8 mouse cellular contexts compared by ENCODE assay signal in genomic region chr6:114916715-114916992, GRCm38 (mm10). TPM values are rescaled to one million over a fixed set of nuclear protein-coding genes. Genes with fewer than 3 reads are reported as not detected.
DNase-seq lines count a peak whose midpoint lies in the region; ATAC-seq and TF ChIP-seq lines count a peak whose summit lies in the region.

No protein-coding gene starts in this region.

- 4% methylated on average over 5 of the region's 5 CpGs for WGBS in lung, adult 2 months
- WGBS in heart, embryonic 13.5 days: 13% methylated on average over 5 of the region's 5 CpGs
- WGBS in liver, embryonic 14.5 days (ENCODE audit: insufficient replicate concordance): 9% methylated on average over 5 of the region's 5 CpGs
- WGBS in small intestine, adult 2 months: 2% methylated on average over 5 of the region's 5 CpGs

- intact Hi-C loops in left cerebral cortex, postnatal 10 days (cut with DNase I): loop anchor here (5.0 kb wide), 1 partner anchor 39 kb away; no protein-coding TSS in a partner anchor

- no peak for ATAC-seq in heart, embryonic 13.5 days (ENCODE audit: extremely low read depth, insufficient number of reproducible peaks, low FRiP score, low TSS enrichment)
- ATAC-seq in liver, embryonic 14.5 days (ENCODE audit: insufficient read depth): no peak

- no peak for TF ChIP-seq POLR2A in lung, adult 2 months (IDR thresholded peaks at IDR 0.05; ENCODE audit: borderline replicate concordance, extremely low read depth, low read depth, low read length)
- no peak for TF ChIP-seq POLR2A in small intestine, adult 2 months (IDR thresholded peaks at IDR 0.05; ENCODE audit: low read depth, low read length)

- H3K4me2 ChIP-seq in heart, embryonic 13.5 days: peak overlapping the region; percentile 84
- H3K4me2 ChIP-seq in liver, embryonic 14.5 days (ENCODE audit: low read depth): peak overlapping the region; percentile 37

- 0 out of 2 replicates have a peak, but pooled peaks cover 3% of the 10 kb centered on the region for H3K36me3 ChIP-seq in heart, embryonic 13.5 days
- H3K36me3 ChIP-seq in liver, embryonic 14.5 days (replicated peaks; ENCODE audit: control insufficient read depth, insufficient read depth, low read depth): no peaks in the 10 kb centered on the region
- H3K36me3 ChIP-seq in small intestine, adult 2 months (ENCODE audit: control insufficient read depth, insufficient read depth, low read length): no peaks in the 10 kb centered on the region

- no peak overlapping the region for H3K4me3 ChIP-seq in lung, adult 2 months (replicated peaks; ENCODE audit: extremely low read depth, low read depth, low read length)
- H3K4me3 ChIP-seq in heart, embryonic 13.5 days: peak overlapping the region; percentile 76
- no peak overlapping the region for H3K4me3 ChIP-seq in liver, embryonic 14.5 days (ENCODE audit: insufficient read depth in 1 of 2, low read depth in 2 of 2, low read length in 2 of 2)
- peak overlapping the region; percentile 7; the same call in 1 of the 2 replicates for H3K4me3 ChIP-seq in small intestine, adult 2 months (ENCODE audit: low read depth, low read length)

- H3K4me1 ChIP-seq in lung, adult 2 months (ENCODE audit: control insufficient read depth, insufficient read depth, low read length): peaks cover 51% of the 10 kb centered on the region
- peaks cover 80% of the 10 kb centered on the region for H3K4me1 ChIP-seq in heart, embryonic 13.5 days
- peaks cover 10 to 41% of the 10 kb centered on the region in 2 experiments for H3K4me1 ChIP-seq in liver, embryonic 14.5 days (replicated peaks; ENCODE audit: control insufficient read depth in 2 of 2, insufficient read depth in 2 of 2, low read length in 1 of 2)
- peaks cover 46% of the 10 kb centered on the region for H3K4me1 ChIP-seq in small intestine, adult 2 months (ENCODE audit: control insufficient read depth, insufficient read depth, insufficient read length, low read length)

- H3K9me3 ChIP-seq in heart, embryonic 13.5 days: no peaks in the 10 kb centered on the region
- H3K9me3 ChIP-seq in liver, embryonic 14.5 days (ENCODE audit: control insufficient read depth, low read length): no peaks in the 10 kb centered on the region

- H3K9ac ChIP-seq in heart, embryonic 13.5 days: peak overlapping the region; percentile 94
- no peak overlapping the region for H3K9ac ChIP-seq in liver, embryonic 14.5 days (replicated peaks)

- no peaks in the 10 kb centered on the region for H3K27me3 ChIP-seq in heart, embryonic 13.5 days (replicated peaks)
- H3K27me3 ChIP-seq in liver, embryonic 14.5 days (ENCODE audit: control insufficient read depth, insufficient read depth, low read length): no peaks in the 10 kb centered on the region
- no peaks in the 10 kb centered on the region for H3K27me3 ChIP-seq in small intestine, adult 2 months (ENCODE audit: control insufficient read depth, insufficient read depth, low read length)

- no peak for TF ChIP-seq EP300 in liver, embryonic 14.5 days (IDR thresholded peaks at IDR 0.05; ENCODE audit: low read depth)

- TF ChIP-seq CTCF in lung, adult 2 months (IDR thresholded peaks at IDR 0.05; ENCODE audit: insufficient read depth, low read length): no peak
- no peak for TF ChIP-seq CTCF in liver, embryonic 14.5 days (IDR thresholded peaks at IDR 0.05; ENCODE audit: low read depth)
- no peak for TF ChIP-seq CTCF in small intestine, adult 2 months (IDR thresholded peaks at IDR 0.05; ENCODE audit: extremely low read depth, insufficient read length, insufficient replicate concordance, low read depth, low read length)

- DNase-seq in lung, adult 2 months: peak; percentile 25
- no peak for DNase-seq in lung, postnatal 25 days (ENCODE audit: low spot score)
- DNase-seq in liver, embryonic 14.5 days (ENCODE audit: low read depth in 3 of 3, low spot score in 3 of 3): no peak
- DNase-seq in MN1 (ENCODE audit: low spot score): no peak
- no peak for DNase-seq in layer of hippocampus, postnatal 25 days (ENCODE audit: extremely low spot score in 1 of 2, low spot score in 1 of 2)
- no peak for DNase-seq in left cerebral cortex, postnatal 10 days (ENCODE audit: extremely low spot score in 1 of 2, low spot score in 2 of 2)

- H3K27ac ChIP-seq in heart, embryonic 13.5 days (replicated peaks): peak overlapping the region; percentile 77
- no peak overlapping the region for H3K27ac ChIP-seq in liver, embryonic 14.5 days
- H3K27ac ChIP-seq in small intestine, adult 2 months (ENCODE audit: insufficient read depth, low read depth, low read length): peak overlapping the region; percentile 50

RNA-seq across cellular contexts. Expression of gene Vgll4, which starts 53.1 kb away (rescaled TPM):
- polyA plus RNA-seq in lung, adult 2 months (2012; rRNA removed): 80.8 and 81.7 TPM in 2 replicates
- polyA plus RNA-seq in heart, embryonic 13.5 days (2015; fragmentation: Nextera tagmentation; extraction: Ambion mirVana): 62.5 and 72.1 TPM in 2 replicates
- 4.6 TPM in 2 replicates for polyA plus RNA-seq in liver, embryonic 14.5 days (2012; rRNA removed)
- 5.5 and 7.3 TPM in 2 replicates for polyA plus RNA-seq in liver, embryonic 14.5 days (2014; fragmentation: Nextera tagmentation; extraction: Ambion mirVana)
- 35.8 and 48.1 TPM in 2 replicates for polyA plus RNA-seq in small intestine, adult 2 months (2012; rRNA removed)
- total RNA-seq in layer of hippocampus, postnatal 25 days (2021): 10 to 100 TPM; 43.2 to 48.7 TPM
- 10 to 100 TPM; 42.7 to 51.8 TPM for total RNA-seq in left cerebral cortex, postnatal 10 days (2021)

Comparison
In these comparisons a context has a peak if more than half of its experiments do, and no peak if none do; other contexts are left out.
1. H3K4me3 ChIP-seq: peak in heart, embryonic 13.5 days (single experiment) and small intestine, adult 2 months (single experiment); none in lung, adult 2 months (single experiment) and liver, embryonic 14.5 days (0 of 2).